Mouse (Mus musculus) cerebellum, adult 2 months (tissue): ENCODE measurements at regions not wholly inside any gene's neighbourhood (a gene's known extent, or its start where the extent isn't known, plus 50 kb on each side); places are given as distances from the start of the nearest gene placed in this dataset.

Experiments
- DNase-seq, 2 experiments: peaks; one replicate each; pipeline ENCODE4 v3.0.0; 2021
- H3K27ac ChIP-seq: fragments of 200-500 bp; 2 replicates; pipeline ENCODE4 v1.5.1; 2012; ENCODE audit warnings: low read length, control low read depth, inconsistent platforms; ENCODE audit not compliant: insufficient read depth
- H3K27me3 ChIP-seq: fragments of 200-500 bp; 2 replicates; pipeline ENCODE4 v1.6.1; 2012; ENCODE audit warnings: inconsistent platforms, mild to moderate bottlenecking, low read length, moderate library complexity; ENCODE audit not compliant: control insufficient read depth, insufficient read depth
- H3K4me1 ChIP-seq: fragments of 200-500 bp; 2 replicates; pipeline ENCODE4 v1.6.1; 2011; ENCODE audit warnings: low read length; ENCODE audit not compliant: control insufficient read depth, insufficient read depth
- H3K4me3 ChIP-seq: fragments of 200-500 bp; replicated peaks from 2 replicates; pipeline ENCODE3; 2011; ENCODE audit warnings: mild to moderate bottlenecking, low read depth, low read length, control low read depth; ENCODE audit not compliant: insufficient read depth
- CTCF ChIP-seq: fragments of 200-500 bp; IDR thresholded peaks from 2 replicates; pipeline ENCODE4 v1.5.1; 2011; ENCODE audit warnings: low read depth, mild to moderate bottlenecking, control low read depth, low read length, moderate library complexity, borderline replicate concordance; ENCODE audit not compliant: insufficient read depth
- POLR2A ChIP-seq: fragments of 200-500 bp; IDR thresholded peaks from 2 replicates; pipeline ENCODE4 v1.6.1; 2011; ENCODE audit warnings: low read length, control low read depth, borderline replicate concordance; ENCODE audit not compliant: insufficient read depth
- WGBS: fragments of 180-500 bp; shearing (Covaris S2); methylation state at CpG from one replicate; pipeline ENCODE4 v1.1.7; 2018; 5-methylcytosine and 5-hydroxymethylcytosine counted together

GRCm38 (mm10) chr3:14952169-14952729 is 66.2 kb downstream of the Car2 start:
- Histone ChIP-seq H3K4me1 (peaks cover 7% of the 10 kb centered on the region; the same call in 1 of the 2 replicates), H3K27ac (no peak overlapping the region), H3K27me3 (no peaks in the 10 kb centered on the region), H3K4me3 (no peak overlapping the region)
- peak in 1 of 2 experiments; percentile 56 for DNase-seq
- WGBS: 50% methylated on average over 3 of the region's 3 CpGs
- TF ChIP-seq POLR2A: no peak
- TF ChIP-seq CTCF: no peak

DNA sequence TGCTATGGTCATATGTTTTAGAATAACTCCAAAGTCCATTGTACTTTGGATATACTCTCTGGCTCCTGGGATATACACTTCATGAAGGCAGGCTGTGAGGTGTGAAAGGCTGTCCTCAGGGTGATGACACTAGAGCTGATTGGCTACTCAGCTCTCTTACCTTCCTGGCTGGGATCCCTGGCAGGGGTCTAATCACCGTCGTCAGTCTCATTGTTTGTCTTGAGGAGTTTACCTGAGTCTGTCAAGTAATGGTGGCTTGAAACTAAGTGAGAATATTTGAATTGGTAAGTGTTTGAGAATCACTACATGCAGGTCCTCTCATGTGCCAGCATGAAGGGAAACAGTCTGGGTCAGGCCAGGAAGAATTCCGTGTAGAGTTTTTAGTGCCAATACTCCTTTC is 66.9 kb downstream of the Car2 start:
- DNase-seq: no peak
- TF ChIP-seq POLR2A (no peak), CTCF (no peak)
- no peak overlapping the region for H3K4me3 ChIP-seq
- H3K27ac ChIP-seq: no peak overlapping the region
- WGBS: 68% methylated on average over 3 of the region's 3 CpGs
- H3K4me1 ChIP-seq: peaks cover 7% of the 10 kb centered on the region; the same call in 1 of the 2 replicates
- no peaks in the 10 kb centered on the region for H3K27me3 ChIP-seq

DNA sequence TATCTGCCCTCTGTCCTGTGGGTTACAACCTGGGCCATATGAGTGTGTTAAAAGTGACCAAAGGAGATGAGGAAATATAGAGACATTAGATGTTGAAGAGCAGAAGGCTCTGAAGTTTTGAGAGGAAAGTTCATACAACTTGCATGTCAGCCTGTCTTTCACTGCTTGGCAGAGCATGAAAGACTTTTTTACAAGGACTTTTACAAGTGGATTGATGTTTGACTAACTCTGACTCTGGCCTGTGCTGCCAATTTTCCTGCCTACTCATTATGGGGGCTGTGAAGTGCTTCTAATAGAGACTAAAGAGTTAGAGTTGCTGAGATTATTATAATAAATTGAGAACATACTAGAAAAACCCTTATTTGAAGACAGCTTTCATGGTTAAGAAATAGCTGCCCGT is 71.4 kb downstream of the Car2 start:
- WGBS: 86% methylated on average over 1 of the region's 1 CpGs
- H3K27me3 ChIP-seq: no peaks in the 10 kb centered on the region
- H3K27ac ChIP-seq: no peak overlapping the region
- H3K4me3 ChIP-seq: no peak overlapping the region
- no peak for TF ChIP-seq CTCF
- no peak for TF ChIP-seq POLR2A
- no peaks in the 10 kb centered on the region; the same call in 1 of the 2 replicates for H3K4me1 ChIP-seq
- DNase-seq: no peak

- WGBS: 21% methylated on average over 1 of the region's 1 CpGs
- Histone ChIP-seq H3K4me1 (no peaks in the 10 kb centered on the region), H3K27me3 (no peaks in the 10 kb centered on the region), H3K4me3 (no peak overlapping the region), H3K27ac (no peak overlapping the region)
- TF ChIP-seq CTCF: no peak
- no peak for TF ChIP-seq POLR2A
- DNase-seq: no peak
Observed at GRCm38 (mm10) chr3:14958277-14958676, 72.2 kb downstream of the Car2 start.

DNA sequence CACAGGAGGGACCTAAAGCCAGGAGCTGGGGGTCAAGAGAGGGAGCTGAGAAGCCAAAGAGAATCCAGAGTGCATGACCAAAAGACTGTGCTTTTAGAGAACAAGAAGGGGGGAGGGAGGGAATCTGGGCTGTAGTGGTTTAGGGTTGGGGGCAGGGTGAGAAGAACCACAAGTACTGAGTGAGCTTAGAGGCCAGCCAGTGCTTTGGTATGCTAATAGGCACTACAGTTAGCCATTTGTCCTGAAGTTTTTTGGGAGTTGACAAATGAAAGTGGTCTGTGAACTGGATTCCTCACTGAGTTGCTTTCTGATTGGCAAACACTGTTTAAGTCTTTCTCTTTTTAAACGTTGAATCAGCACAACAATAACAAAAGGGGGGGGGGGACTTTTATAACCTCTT is 73.5 kb downstream of the Car2 start:
- WGBS: 3% methylated on average over 1 of the region's 1 CpGs

GRCm38 (mm10) chr3:14964795-14965194 is 78.7 kb downstream of the Car2 start:
- Histone ChIP-seq H3K27ac (no peak overlapping the region), H3K27me3 (no peaks in the 10 kb centered on the region), H3K4me1 (no peaks in the 10 kb centered on the region), H3K4me3 (no peak overlapping the region)
- DNase-seq: no peak
- WGBS: 76% methylated on average over 5 of the region's 5 CpGs
- TF ChIP-seq CTCF (no peak), POLR2A (no peak)

More for the DNA sequence above, 73.5 kb downstream of the Car2 start:
- TF ChIP-seq POLR2A: no peak
- TF ChIP-seq CTCF: no peak
- no peaks in the 10 kb centered on the region for H3K27me3 ChIP-seq
- H3K4me3 ChIP-seq: no peak overlapping the region
- DNase-seq: no peak
- H3K4me1 ChIP-seq: no peaks in the 10 kb centered on the region
- H3K27ac ChIP-seq: no peak overlapping the region

- 89% methylated on average over 5 of the region's 5 CpGs for WGBS
- no peaks in the 10 kb centered on the region for H3K4me1 ChIP-seq
- H3K27me3 ChIP-seq: no peaks in the 10 kb centered on the region
- DNase-seq: no peak
- H3K27ac ChIP-seq: no peak overlapping the region
- TF ChIP-seq POLR2A (no peak), CTCF (no peak)
- H3K4me3 ChIP-seq: no peak overlapping the region
Observed at GRCm38 (mm10) chr3:14965438-14966044, 79.5 kb downstream of the Car2 start.

- TF ChIP-seq CTCF: no peak
Observed at GRCm38 (mm10) chr3:14967235-14967634, 81.2 kb downstream of the Car2 start.

More at GRCm38 (mm10) chr3:14967235-14967634, 81.2 kb downstream of the Car2 start:
- 94% methylated on average over 5 of the region's 5 CpGs for WGBS
- H3K27me3 ChIP-seq: no peaks in the 10 kb centered on the region
- H3K27ac ChIP-seq: no peak overlapping the region
- H3K4me1 ChIP-seq: no peaks in the 10 kb centered on the region
- DNase-seq: no peak
- no peak overlapping the region for H3K4me3 ChIP-seq
